Mouse (Mus musculus) kidney, embryonic 15.5 days (tissue): ENCODE results near the gene Mtf2. TPM values are rescaled to one million over a fixed set of nuclear protein-coding genes. Genes with fewer than 3 reads are reported as not detected.
A peak's percentile ranks its signal among the peaks of the same experiment; 100 is the strongest.

Experiments used
- ATAC-seq: fragments of 200-750 bp; cut with Nextera tagmentation; replicated peaks from 2 replicates; pipeline ENCODE4 v1.8.0; 2017; ENCODE audit warnings: moderate TSS enrichment; ENCODE audit not compliant: low FRiP score
- H3K27ac ChIP-seq: fragments of 300-500 bp; sonication (generic); 2 replicates; pipeline ENCODE4 v1.5.1; 2015; ENCODE audit warnings: mild to moderate bottlenecking, inconsistent platforms
- H3K27me3 ChIP-seq: fragments of 300-500 bp; sonication (generic); 2 replicates; pipeline ENCODE4 v1.6.1; 2015; ENCODE audit warnings: inconsistent platforms
- H3K36me3 ChIP-seq: fragments of 300-500 bp; sonication (generic); 2 replicates; pipeline ENCODE4 v1.6.1; 2015; ENCODE audit warnings: inconsistent platforms
- H3K4me1 ChIP-seq: fragments of 300-500 bp; sonication (generic); 2 replicates; pipeline ENCODE4 v1.6.1; 2015; ENCODE audit warnings: inconsistent platforms
- H3K4me2 ChIP-seq: fragments of 300-500 bp; sonication (generic); 2 replicates; pipeline ENCODE4 v1.6.1; 2015; ENCODE audit warnings: moderate library complexity, mild to moderate bottlenecking, inconsistent platforms
- H3K4me3 ChIP-seq: fragments of 300-500 bp; sonication (generic); replicated peaks from 2 replicates; pipeline ENCODE4 v1.5.1; 2015; ENCODE audit warnings: mild to moderate bottlenecking, inconsistent platforms
- H3K9ac ChIP-seq: fragments of 300-500 bp; sonication (generic); 2 replicates; pipeline ENCODE4 v1.6.1; 2015; ENCODE audit warnings: mild to moderate bottlenecking, inconsistent platforms
- H3K9me3 ChIP-seq: fragments of 300-500 bp; sonication (generic); replicated peaks from 2 replicates; pipeline ENCODE4 v1.6.1; 2016; ENCODE audit warnings: inconsistent platforms
- WGBS: fragments of 180-500 bp; shearing (Covaris S2); methylation state at CpG from one replicate; pipeline ENCODE4 v1.1.7; 2015; ENCODE audit warnings: mixed read lengths; 5-methylcytosine and 5-hydroxymethylcytosine counted together
- polyA plus RNA-seq: library from polyadenylated mRNA; unstranded; fragments of >200 nt; fragmentation: Nextera tagmentation; extraction: Ambion mirVana; gene quantifications from 2 replicates; pipeline ENCODE4 v1.2.1, GENCODE M21; 2015

Gene Mtf2
- polyA plus RNA-seq, 1 experiment from 2014 or later: 99.6 TPM

- no peak for ATAC-seq
- H3K4me2 ChIP-seq: no peak overlapping the region
- H3K9ac ChIP-seq: no peak overlapping the region
- H3K9me3 ChIP-seq: no peaks in the 10 kb centered on the region
- no peaks in the 10 kb centered on the region for H3K27me3 ChIP-seq
- no peaks in the 10 kb centered on the region for H3K4me1 ChIP-seq
- 86% methylated on average over 3 of the region's 3 CpGs for WGBS
- H3K4me3 ChIP-seq: no peak overlapping the region
- H3K36me3 ChIP-seq: peaks cover 69% of the 10 kb centered on the region
- H3K27ac ChIP-seq: no peak overlapping the region
Observed at GRCm38 (mm10) chr5:108097676-108098075, 32.2 kb downstream of the Mtf2 start.

- Histone ChIP-seq H3K9ac (no peak overlapping the region), H3K36me3 (peaks cover 73% of the 10 kb centered on the region), H3K9me3 (no peaks in the 10 kb centered on the region), H3K4me1 (no peaks in the 10 kb centered on the region), H3K4me3 (no peak overlapping the region), H3K27ac (no peak overlapping the region), H3K27me3 (no peaks in the 10 kb centered on the region), H3K4me2 (no peak overlapping the region)
- no peak for ATAC-seq
Observed at GRCm38 (mm10) chr5:108100196-108100595, 34.7 kb downstream of the Mtf2 start.

- no peak overlapping the region for H3K4me3 ChIP-seq
- no peaks in the 10 kb centered on the region for H3K27me3 ChIP-seq
- H3K4me2 ChIP-seq: no peak overlapping the region
- no peak for ATAC-seq
- H3K9me3 ChIP-seq: no peaks in the 10 kb centered on the region
- H3K9ac ChIP-seq: no peak overlapping the region
- H3K4me1 ChIP-seq: no peaks in the 10 kb centered on the region
- no peak overlapping the region for H3K27ac ChIP-seq
- peaks cover 63% of the 10 kb centered on the region for H3K36me3 ChIP-seq
- WGBS: 84% methylated on average over 5 of the region's 5 CpGs
Observed at GRCm38 (mm10) chr5:108104306-108104705, 38.8 kb downstream of the Mtf2 start.

- no peak for ATAC-seq
- Histone ChIP-seq H3K4me2 (no peak overlapping the region), H3K9ac (no peak overlapping the region), H3K9me3 (no peaks in the 10 kb centered on the region), H3K4me3 (no peak overlapping the region), H3K27ac (no peak overlapping the region), H3K4me1 (no peaks in the 10 kb centered on the region), H3K36me3 (peaks cover 35% of the 10 kb centered on the region), H3K27me3 (no peaks in the 10 kb centered on the region)
- WGBS: 93% methylated on average over 7 of the region's 7 CpGs
Observed at GRCm38 (mm10) chr5:108109346-108109745, 43.9 kb downstream of the Mtf2 start.

- H3K4me1 ChIP-seq: no peaks in the 10 kb centered on the region
- WGBS: 88% methylated on average over 4 of the region's 4 CpGs
- H3K27me3 ChIP-seq: no peaks in the 10 kb centered on the region
- H3K4me2 ChIP-seq: no peak overlapping the region
- H3K27ac ChIP-seq: no peak overlapping the region
- no peak overlapping the region for H3K9ac ChIP-seq
- H3K4me3 ChIP-seq: no peak overlapping the region
- no peaks in the 10 kb centered on the region for H3K9me3 ChIP-seq
- peaks cover 4% of the 10 kb centered on the region; the same call in 1 of the 2 replicates for H3K36me3 ChIP-seq
- ATAC-seq: no peak
Observed at GRCm38 (mm10) chr5:108117693-108118092, 52.2 kb downstream of the Mtf2 start.

- Histone ChIP-seq H3K9me3 (no peaks in the 10 kb centered on the region), H3K4me2 (no peak overlapping the region), H3K9ac (no peak overlapping the region), H3K36me3 (peaks cover 8% of the 10 kb centered on the region), H3K4me1 (no peaks in the 10 kb centered on the region), H3K27ac (no peak overlapping the region), H3K27me3 (no peaks in the 10 kb centered on the region), H3K4me3 (no peak overlapping the region)
- WGBS: 84% methylated on average over 9 of the region's 9 CpGs
- no peak for ATAC-seq
Observed at GRCm38 (mm10) chr5:108120221-108120900, 54.9 kb downstream of the Mtf2 start.

GRCm38 (mm10) chr5:108131849-108132440, 66.5 kb downstream of the Mtf2 start:
- peak overlapping the region; percentile 79 for H3K9ac ChIP-seq
- no peaks in the 10 kb centered on the region for H3K27me3 ChIP-seq
- no peaks in the 10 kb centered on the region for H3K9me3 ChIP-seq
- peaks cover 10% of the 10 kb centered on the region; the same call in 1 of the 2 replicates for H3K4me1 ChIP-seq
- no peak for ATAC-seq
- under 1% methylated on average over 32 of the region's 32 CpGs for WGBS
- H3K27ac ChIP-seq: peak overlapping the region; percentile 95
- peak overlapping the region; percentile 83 for H3K4me2 ChIP-seq
- peak overlapping the region; percentile 92 for H3K4me3 ChIP-seq
- H3K36me3 ChIP-seq: peaks cover 20% of the 10 kb centered on the region

- Histone ChIP-seq H3K4me3 (peak within 1 kb of the TSS; percentile 92), H3K9me3 (no peaks in the 10 kb centered on the region), H3K27me3 (no peaks in the 10 kb centered on the region), H3K4me2 (peak within 1 kb of the TSS; percentile 83), H3K27ac (peak within 1 kb of the TSS; percentile 95), H3K4me1 (peaks cover 10% of the 10 kb centered on the region; the same call in 1 of the 2 replicates), H3K36me3 (peaks cover 19% of the 10 kb centered on the region), H3K9ac (peak within 1 kb of the TSS; percentile 79)
- WGBS: under 1% methylated on average over 65 of the region's 65 CpGs
- peak; percentile 100 for ATAC-seq
Observed at GRCm38 (mm10) chr5:108132441-108133243, 67.2 kb downstream of the Mtf2 start, which contains the start of the genes Tmed5 and Ccdc18. Tmed5 (minus strand) TSS chr5:108132620. Ccdc18 (plus strand) TSS chr5:108132875.

- 94% methylated on average over 1 of the region's 1 CpGs for WGBS
- Histone ChIP-seq H3K36me3 (0 out of 2 replicates have a peak, but pooled peaks cover 2% of the 10 kb centered on the region), H3K27ac (no peak overlapping the region), H3K9me3 (no peaks in the 10 kb centered on the region), H3K4me3 (no peak overlapping the region), H3K4me2 (no peak overlapping the region), H3K9ac (no peak overlapping the region), H3K27me3 (no peaks in the 10 kb centered on the region), H3K4me1 (no peaks in the 10 kb centered on the region)
- ATAC-seq: no peak
Observed at GRCm38 (mm10) chr5:108152592-108152991, 87.1 kb downstream of the Mtf2 start.

Other genes with a start within 250 kb of the Mtf2 start
- 0.30 and 0.35 TPM in 2 replicates for gene Ube2d2b, start 235.6 kb upstream of the Mtf2 start, polyA plus RNA-seq
- 76.3 and 78.1 TPM in 2 replicates for gene Evi5, start 190.6 kb upstream of the Mtf2 start, polyA plus RNA-seq
- 84.9 and 85.4 TPM in 2 replicates for gene Rpl5, start 165.2 kb upstream of the Mtf2 start, polyA plus RNA-seq
- gene Fam69a, start 78.6 kb upstream of the Mtf2 start, polyA plus RNA-seq: 19.1 and 21.3 TPM in 2 replicates
- gene Tmed5, start 66.9 kb downstream of the Mtf2 start, polyA plus RNA-seq: 35.6 and 37.8 TPM in 2 replicates
- 11.8 and 13.3 TPM in 2 replicates for gene Ccdc18, start 67.2 kb downstream of the Mtf2 start, polyA plus RNA-seq
- gene Dr1, start 203.2 kb downstream of the Mtf2 start, polyA plus RNA-seq: 45.8 and 49.3 TPM in 2 replicates
- gene Pigg, start 246.9 kb downstream of the Mtf2 start, polyA plus RNA-seq: 6.7 and 7.5 TPM in 2 replicates